Mouse (Mus musculus) kidney, adult 2 months (tissue): ENCODE measurements around the gene Nmrk1.

Source experiments
- CTCF ChIP-seq: fragments of 200-500 bp; conservative IDR thresholded peaks from 2 replicates; pipeline ENCODE4 v1.5.1; 2011; ENCODE audit warnings: low read depth, mild to moderate bottlenecking, control low read depth, low read length, moderate library complexity, mixed read lengths; ENCODE audit not compliant: insufficient read depth, insufficient read length
- POLR2A ChIP-seq: fragments of 200-500 bp; IDR thresholded peaks from one replicate; pipeline ENCODE4 v1.6.1; 2011; ENCODE audit warnings: low read depth, low read length, control low read depth

GRCm38 (mm10) chr19:18603011-18603410 is 28.7 kb upstream of the Nmrk1 start:
- TF ChIP-seq POLR2A (no peak), CTCF (no peak)
